Mouse (Mus musculus): ENCODE data around the gene Slc29a3.

DNA sequence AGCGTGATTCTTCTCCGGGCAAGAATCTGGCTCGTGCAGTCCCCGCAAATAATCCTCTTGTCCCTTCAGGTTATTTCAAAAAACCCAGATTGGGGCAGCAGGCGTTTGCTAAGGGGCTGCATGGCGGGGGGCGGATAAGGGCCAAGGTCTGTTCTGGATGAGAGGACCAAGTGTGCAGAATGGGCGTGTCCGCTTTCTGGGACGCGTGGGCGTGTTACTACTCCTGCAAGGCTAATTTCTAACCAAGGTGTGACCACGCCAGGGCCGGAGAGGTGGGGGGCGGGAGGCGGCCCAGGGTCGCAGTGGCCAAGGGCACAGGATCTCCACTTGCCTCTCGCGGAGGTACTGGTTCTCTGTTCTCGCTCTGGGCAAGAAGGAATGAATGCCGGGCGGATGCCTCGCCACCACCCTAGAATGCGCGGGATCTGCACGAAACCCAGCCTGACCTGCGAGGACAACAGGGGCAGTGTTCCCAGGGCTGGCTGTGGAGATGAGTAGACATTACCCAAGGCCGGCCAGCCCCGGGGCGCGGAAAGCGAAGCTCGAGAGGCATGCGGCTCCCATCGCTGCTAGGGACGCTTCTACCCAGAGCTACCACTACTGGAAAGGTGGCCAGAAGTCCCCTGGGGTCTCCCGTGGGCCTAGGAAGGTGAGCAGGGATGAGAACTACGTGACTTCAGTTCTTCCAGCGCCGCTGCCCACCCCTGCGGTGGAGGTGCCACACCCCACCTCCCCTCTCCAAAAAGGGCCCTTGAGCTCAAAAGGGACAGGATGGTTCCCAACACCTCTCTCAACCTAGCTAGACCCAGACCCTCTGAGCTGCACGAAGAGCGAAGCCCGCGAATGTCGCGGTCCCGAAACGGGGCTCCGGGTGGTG, 66.6 kb downstream of the Slc29a3 start:
- TF ChIP-seq CTCF (IDR thresholded peaks at IDR 0.05; ENCODE audit: control insufficient read depth, insufficient read depth, low read length) (no peak), POLR2A (IDR thresholded peaks at IDR 0.05; ENCODE audit: borderline replicate concordance, control insufficient read depth, low read depth, low read length) (no peak)
